Mouse (Mus musculus) erythroblast, adult 5-6 weeks (primary cell): ENCODE measurements at regions not wholly inside any gene's neighbourhood (a gene's known extent, or its start where the extent isn't known, plus 50 kb on each side); places are given as distances from the start of the nearest gene placed in this dataset.

Source experiments
- ATAC-seq: replicated peaks from 2 replicates; pipeline ENCODE4 v1.8.0; 2016; ENCODE audit warnings: moderate number of reproducible peaks, mild to moderate bottlenecking, moderate TSS enrichment, inconsistent platforms; ENCODE audit not compliant: poor library complexity, low FRiP score, severe bottlenecking

DNA sequence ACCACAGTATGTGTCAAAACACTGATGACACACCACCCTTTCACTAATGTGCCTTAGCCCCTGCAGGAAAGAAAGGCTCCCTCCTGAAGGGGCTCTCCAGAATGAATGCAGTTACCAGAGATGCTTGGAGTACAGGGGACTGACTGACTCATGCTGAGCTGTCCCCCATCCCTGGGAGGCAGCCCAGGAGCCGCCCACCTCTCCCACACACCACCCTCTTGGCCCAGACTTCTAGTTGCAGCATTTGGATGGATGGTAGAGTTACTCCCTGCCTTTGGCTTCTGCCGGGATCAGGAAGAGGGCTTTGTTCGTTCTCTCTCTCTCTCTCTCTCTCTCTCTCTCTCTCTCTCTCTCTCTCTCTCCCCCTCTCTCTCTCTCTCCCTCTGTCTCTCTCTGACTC lies 53.4 kb upstream of the Jun start:
- no peak for ATAC-seq

- ATAC-seq, result no peak
Observed at GRCm38 (mm10) chr4:95105926-95106622, 54.1 kb upstream of the Jun start.

DNA sequence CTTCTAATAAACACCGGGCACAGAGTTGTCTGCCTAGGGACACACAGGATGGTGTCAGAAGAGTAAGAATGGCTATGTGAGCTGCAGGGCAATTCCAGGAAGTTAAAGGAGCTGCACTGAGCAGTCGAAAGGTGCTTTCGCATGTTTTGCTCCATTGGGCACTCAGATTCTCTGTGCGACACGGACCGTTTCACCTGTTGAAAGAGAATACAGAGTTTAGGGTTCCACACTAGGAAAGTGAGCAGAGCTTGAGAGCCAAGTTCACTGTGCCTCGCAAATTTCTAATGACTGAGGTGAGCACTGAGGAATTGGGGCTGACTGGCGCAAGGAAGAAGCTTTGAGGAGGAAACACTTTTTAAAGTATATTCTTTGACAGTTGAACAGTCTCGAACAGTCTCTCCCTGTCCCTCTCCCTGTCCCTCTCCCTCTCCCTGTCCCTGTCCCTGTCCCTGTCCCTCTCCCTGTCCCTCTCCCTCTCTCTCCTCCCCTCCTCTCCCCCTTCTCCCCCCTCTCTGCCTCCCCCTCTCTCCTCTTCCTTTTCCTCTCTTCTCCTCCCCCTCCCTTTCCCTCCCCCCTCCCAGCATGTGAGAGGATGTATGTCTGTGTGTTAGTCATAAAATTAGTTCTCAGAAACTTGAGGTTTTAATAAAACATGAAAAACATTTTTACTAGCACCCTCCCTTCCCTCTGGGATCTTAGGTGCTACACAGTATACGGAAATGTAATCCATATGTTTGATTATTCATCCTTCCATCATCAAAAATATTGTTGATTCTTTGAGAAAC lies 55.1 kb upstream of the Jun start:
- no peak for ATAC-seq

DNA sequence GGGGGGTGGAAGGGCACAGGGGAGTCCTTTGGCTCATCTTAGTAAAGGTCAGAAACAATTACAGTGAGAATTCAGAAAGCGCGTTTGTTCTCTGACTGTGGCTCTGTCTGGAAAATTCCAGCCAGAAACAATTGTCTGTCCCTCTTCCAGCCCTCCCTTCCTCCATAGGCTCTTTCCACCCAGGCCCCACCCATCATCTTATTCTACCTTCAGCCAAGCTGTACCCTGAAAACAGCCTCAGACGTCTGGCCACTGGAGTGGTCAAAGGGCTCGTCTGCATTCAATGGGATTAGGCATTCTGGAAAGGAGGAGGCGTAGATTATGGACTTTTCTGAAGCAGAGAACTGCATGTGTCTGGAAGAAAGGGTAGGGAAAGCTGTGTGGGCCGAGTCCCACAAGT lies 56.8 kb upstream of the Jun start:
- ATAC-seq, result no peak

DNA sequence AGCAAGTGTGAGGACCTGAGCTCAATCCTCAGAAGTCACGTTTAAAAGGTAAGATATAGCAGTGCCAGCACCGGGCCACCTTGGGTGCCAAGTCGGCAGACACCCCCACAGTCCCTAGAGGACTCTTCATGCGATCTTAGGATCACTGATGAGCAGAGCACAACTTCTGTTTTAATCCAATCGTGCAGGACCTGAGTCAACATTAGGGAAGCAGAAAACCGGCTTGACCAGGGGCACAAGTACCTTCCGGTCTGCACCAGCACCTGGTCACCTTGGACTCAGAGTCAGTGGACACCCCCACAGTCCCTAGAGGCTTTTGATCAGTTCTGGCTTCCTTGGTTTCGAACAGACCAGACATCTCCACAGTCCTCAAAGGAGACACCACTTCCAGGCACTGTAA lies 58.8 kb upstream of the Jun start:
- no peak for ATAC-seq

DNA sequence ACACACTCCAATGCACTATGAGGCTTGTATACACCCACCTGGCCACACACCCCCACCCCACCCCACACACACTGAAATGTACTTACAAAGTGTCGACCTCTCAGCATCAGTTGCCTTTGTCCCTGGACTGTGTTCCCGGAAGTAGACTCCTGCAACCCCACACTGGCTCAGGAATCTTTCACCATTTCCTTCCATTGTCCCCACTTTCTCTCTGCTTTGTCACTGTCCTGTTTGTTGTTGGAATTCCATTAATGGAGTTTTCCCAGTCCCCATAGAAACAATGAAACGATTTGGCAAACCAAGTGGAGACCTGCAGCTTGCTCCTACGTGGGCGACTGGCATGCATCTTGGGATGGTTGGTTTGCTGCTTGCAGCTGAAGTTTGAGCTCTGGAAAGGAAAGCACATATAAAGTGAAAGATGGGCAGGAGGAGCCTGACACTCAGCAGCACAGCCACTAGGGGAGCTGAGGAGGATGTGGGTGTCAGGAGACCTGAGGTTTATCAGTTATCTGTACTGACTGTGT lies 65.2 kb upstream of the Jun start:
- ATAC-seq, result no peak

GRCm38 (mm10) chr4:95120876-95121275 lies 68.9 kb upstream of the Jun start:
- no peak for ATAC-seq

DNA sequence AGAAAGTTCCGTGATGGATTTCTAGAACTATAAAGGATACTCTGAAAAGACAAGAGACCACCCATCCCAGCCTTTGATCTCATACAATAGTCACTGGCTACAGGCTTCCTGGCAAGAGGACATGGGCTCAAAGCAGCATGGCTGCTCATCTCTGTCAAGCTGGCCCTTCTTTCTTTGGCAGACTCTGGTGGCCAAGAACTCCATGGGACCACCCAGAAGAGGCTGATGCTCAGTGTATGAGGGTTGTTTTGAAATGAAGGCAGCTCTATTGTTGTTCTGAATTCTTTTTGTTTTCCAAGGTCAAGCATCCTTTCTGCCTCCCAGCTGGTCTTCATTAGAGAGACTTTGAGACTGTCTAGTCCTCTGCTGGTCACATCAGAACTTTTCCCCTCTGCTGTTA lies 73.3 kb upstream of the Jun start:
- ATAC-seq, result no peak

GRCm38 (mm10) chr4:95127970-95128369 lies 75.9 kb upstream of the Jun start:
- no peak for ATAC-seq

- ATAC-seq, result no peak
Observed at GRCm38 (mm10) chr4:95133815-95134214, 81.8 kb upstream of the Jun start.

GRCm38 (mm10) chr4:95134611-95135010 lies 82.6 kb upstream of the Jun start:
- ATAC-seq, result no peak

- ATAC-seq, result no peak
Observed at GRCm38 (mm10) chr4:95137413-95138143, 85.6 kb upstream of the Jun start.

DNA sequence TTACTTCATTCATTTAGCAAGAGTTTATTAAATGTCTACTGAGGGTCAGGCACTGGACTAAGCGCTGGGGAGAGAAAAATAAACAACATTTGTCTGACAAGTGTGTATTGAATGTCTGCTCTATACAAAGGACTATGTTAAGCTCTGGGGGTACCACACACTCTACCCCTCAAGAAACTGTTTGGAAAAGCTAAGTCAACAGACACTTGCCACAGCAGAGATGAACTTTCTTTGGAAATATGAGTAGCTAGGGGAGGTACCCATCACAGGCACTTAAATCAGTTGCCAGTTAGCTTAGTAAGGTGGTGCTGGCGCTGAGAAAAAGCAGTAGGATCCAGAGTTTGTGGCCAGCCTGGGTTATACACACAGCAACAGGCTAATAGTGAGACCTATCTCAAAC lies 86.7 kb upstream of the Jun start:
- ATAC-seq, result no peak

- ATAC-seq, result no peak
Observed at GRCm38 (mm10) chr4:95141253-95141652, 89.2 kb upstream of the Jun start.

GRCm38 (mm10) chr4:95143130-95143529 lies 91.1 kb upstream of the Jun start:
- no peak for ATAC-seq

GRCm38 (mm10) chr4:95143668-95144067 lies 91.6 kb upstream of the Jun start:
- no peak for ATAC-seq

GRCm38 (mm10) chr4:95144440-95144839 lies 92.4 kb upstream of the Jun start:
- ATAC-seq, result no peak

DNA sequence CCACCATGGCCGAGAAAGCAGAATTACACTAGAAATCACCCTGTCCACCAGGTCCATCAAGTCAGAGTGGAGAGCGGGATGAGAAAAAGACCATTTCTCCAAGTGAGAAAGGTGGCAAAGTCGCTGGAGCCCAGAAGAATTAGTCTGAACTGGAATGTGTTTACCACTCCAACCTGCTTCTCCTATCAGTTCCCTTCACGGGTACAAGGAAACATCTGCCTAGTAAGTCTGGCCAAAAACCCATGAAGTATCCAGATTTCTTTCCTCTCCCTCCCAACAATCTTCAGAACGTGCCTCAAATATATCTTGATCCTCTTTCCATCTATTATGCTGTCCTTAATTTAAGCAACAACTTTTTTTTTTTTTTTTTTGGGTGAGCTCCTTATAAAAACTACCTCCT lies 94.2 kb upstream of the Jun start:
- ATAC-seq, result no peak

GRCm38 (mm10) chr4:95148665-95149064 lies 96.6 kb upstream of the Jun start:
- no peak for ATAC-seq

- no peak for ATAC-seq
Observed at GRCm38 (mm10) chr4:95151678-95152077, 99.7 kb upstream of the Jun start.
